Mouse (Mus musculus): ENCODE measurements at regions not wholly inside any gene's neighbourhood (a gene's known extent, or its start where the extent isn't known, plus 50 kb on each side); places are given as distances from the start of the nearest gene placed in this dataset.
A peak's percentile ranks its signal among the peaks of the same experiment; 100 is the strongest.

GRCm38 (mm10) chr3:9373896-9374295, 236.0 kb downstream of the Zfp704 start:
- no peak for DNase-seq

DNA sequence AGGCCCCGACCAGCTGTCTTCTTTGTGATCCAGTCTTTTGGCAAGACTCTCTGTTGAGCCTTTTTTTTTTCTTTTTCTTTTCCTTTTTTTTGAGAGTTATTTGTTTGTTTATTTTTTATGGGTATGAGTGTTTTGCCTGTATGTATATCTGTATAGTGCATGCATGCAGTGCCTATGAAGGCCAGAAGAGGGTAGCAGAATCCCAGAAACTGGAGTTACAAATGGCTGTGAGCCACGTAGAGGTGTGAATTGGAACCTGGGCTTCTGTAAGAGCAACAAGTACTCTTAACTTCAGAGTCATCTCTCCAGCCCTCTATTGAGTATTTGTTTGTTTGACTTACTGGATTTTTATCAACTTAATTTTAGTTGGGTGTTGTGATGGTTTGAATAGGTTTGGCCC, 239.8 kb downstream of the Zfp704 start:
- DNase-seq, result no peak

GRCm38 (mm10) chr3:9365791-9366190, 244.1 kb downstream of the Zfp704 start:
- no peak for DNase-seq

- no peak for DNase-seq
Measured at GRCm38 (mm10) chr3:9359186-9359585, 250.7 kb downstream of the Zfp704 start.

DNA sequence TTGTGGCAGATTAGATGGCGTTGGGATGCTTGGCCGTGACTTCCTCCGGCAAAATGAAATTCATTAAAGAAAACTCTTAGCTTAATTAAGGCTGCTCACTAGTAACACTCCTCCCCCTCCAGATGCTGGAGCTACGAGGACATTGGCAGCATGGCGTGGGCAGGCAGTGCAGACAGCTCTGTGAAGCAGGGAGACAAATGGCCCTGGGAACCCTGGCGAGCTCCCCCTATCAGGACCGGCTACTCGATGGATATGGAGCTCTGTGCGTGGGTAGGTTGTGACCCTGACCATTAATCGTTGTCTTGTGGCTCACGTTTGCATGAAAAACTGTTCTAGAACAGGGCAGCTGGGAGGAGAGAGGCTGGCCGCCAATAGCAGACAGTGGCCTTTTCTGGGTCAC, 251.8 kb downstream of the Zfp704 start:
- peak; percentile 52 for DNase-seq

- no peak for DNase-seq
Measured at GRCm38 (mm10) chr3:9357639-9358038, 252.2 kb downstream of the Zfp704 start.

GRCm38 (mm10) chr3:9355875-9356274, 254.0 kb downstream of the Zfp704 start:
- DNase-seq, result no peak

GRCm38 (mm10) chr3:9354756-9355155, 255.1 kb downstream of the Zfp704 start:
- no peak for DNase-seq

DNA sequence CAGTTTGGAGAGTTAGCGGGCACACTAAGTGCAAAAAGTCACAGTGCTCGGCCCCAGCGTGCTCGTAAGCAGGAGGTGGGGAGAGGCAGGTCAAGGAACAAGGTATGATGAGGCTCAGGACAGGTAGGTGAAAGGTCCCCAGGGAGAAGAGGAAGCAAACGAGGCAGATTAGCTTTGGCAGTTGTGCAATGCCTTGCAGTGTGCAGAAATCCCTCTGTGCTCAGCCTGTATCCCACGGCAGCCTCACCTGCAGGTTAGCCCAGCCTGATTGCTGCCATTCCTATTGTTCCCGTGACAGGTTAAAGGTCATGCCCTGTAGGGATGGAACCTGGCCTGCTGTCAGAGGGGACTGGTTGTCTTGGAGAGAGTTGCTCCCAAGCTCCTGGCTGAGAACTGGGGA, 257.6 kb downstream of the Zfp704 start:
- no peak for DNase-seq

- DNase-seq, result no peak
Measured at GRCm38 (mm10) chr3:9349822-9350221, 260.1 kb downstream of the Zfp704 start.

DNA sequence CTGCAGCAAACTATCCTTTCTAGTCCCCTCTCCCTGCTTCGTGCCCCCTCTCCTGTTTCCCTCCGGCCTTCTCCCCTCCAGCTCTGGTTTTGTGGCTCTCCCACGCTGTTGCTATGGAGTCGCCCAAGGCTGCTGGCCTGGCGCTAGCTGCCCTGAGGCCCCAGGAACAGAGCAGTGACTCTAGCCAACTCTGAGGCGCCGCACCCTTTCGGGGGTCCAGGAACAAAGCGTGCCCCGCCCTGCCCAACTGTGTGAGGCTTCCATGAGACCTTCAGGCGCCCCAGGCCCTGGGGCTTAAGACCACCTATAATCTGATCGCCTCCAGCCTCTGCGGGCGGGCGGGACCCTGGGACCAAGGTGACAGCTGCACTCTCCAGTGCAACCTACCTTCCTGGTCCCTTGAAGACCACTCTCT, 262.4 kb downstream of the Zfp704 start:
- DNase-seq, result peak; percentile 82

GRCm38 (mm10) chr3:9346857-9347445, 262.9 kb downstream of the Zfp704 start:
- peak; percentile 64 for DNase-seq

GRCm38 (mm10) chr3:9346356-9346755, 263.5 kb downstream of the Zfp704 start:
- DNase-seq, result no peak

DNA sequence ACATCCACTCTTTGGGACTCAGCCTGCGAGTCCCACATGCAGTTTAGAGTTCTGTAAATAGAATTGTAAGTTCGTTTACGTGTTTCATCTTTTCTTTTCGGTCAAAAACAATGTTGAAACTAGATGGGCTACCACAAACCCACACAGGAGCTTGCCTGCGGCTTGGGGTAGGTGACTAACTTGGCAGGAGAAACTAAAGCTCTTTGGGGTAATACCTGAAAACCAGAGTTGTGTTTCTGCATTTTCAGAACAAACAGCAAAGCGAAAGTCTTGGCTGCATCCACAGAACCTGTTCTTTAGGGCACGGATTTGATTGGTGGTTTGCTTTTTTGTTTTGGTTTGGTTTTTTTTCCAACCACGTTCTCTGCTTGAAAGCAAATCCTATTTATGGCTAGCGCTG, 264.0 kb downstream of the Zfp704 start:
- DNase-seq, result no peak

DNA sequence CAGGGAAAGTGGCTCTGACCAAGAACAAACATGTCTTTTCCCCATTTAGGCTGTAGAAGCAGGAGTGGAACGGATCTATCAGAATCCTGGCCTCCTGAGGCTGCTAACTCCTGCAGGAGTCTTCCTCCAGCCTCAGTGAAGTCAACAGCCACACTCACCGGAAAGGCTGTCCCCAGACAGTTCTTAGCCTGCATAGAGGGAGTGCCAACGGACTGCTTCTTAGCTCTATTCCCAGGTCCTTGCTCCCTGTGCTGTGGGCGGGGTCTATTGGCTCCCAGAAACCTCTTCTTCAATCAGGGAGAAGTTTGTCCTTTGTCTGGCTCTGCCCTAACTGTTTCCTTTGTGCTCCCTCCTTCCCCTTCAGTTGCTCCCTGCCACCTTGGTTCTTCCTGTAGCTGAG, 266.3 kb downstream of the Zfp704 start:
- peak; percentile 11 for DNase-seq

DNA sequence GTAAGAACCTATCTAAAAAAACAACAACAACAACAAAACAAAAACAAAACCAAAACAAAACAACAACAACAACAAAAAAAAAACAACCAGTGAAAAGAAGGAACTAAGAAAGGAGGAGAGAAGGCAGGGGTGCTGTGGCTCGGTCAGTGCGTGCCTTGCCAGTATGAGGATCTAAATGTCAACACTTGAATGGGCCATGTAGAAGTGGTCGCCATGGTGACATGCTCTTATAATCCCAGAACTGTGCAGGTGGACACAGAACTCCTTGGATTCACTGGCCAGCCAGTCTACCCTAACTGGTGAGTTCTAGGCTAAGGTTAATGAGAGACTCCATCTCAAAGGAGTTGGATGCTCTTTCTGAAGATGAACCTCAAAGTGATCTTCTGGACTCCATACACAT, 267.7 kb downstream of the Zfp704 start:
- no peak for DNase-seq

- DNase-seq, result no peak
Measured at GRCm38 (mm10) chr3:9341657-9342056, 268.2 kb downstream of the Zfp704 start.

DNA sequence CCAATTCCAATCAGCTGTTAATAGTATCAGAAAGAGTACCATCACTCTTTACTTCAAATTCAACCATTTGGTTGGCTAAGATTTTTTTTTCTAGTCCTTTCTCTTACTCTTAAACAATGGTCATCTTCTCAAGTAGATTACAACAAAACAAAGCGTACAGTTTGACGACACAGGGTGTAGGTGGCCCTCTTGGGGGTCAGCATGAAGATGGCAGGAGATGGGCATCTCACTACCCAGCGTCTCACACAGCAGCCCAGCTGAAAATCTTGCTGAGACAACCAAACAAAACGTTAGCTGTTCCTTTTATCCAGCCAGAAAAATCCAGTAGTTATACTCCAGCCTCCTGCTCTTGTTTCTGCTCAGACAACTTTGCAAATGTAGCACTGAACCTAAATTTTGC, 268.6 kb downstream of the Zfp704 start:
- no peak for DNase-seq

- DNase-seq, result peak; percentile 63
Measured at GRCm38 (mm10) chr3:9340788-9341187, 269.1 kb downstream of the Zfp704 start.

- DNase-seq, result peak; percentile 17
Measured at GRCm38 (mm10) chr3:9340344-9340743, 269.5 kb downstream of the Zfp704 start.

GRCm38 (mm10) chr3:9339669-9340068, 270.2 kb downstream of the Zfp704 start:
- DNase-seq, result no peak

DNA sequence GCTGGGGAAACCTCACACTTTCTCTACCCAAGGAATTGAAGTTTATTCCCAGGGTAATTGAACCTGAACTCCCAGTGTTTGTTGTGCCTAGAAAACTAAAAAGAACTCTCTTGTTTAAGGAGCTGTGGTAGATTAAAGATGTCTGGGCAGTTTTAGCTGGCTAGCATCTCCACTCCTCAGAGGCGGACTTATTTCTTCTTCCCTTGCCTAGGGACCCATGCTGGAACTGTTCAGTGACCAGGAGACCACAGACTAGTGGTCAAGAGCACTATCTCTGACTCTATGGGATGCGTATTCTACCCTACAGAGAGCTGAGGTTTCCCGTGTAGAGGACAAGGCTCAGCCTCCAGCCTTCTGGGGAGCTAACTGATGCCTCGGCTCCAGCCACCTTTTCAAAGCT, 274.3 kb downstream of the Zfp704 start:
- DNase-seq, result no peak

Data from adrenal gland, postnatal 14 days (tissue).